Mouse (Mus musculus): ENCODE measurements at regions not wholly inside any gene's neighbourhood (a gene's known extent, or its start where the extent isn't known, plus 50 kb on each side); places are given as distances from the start of the nearest gene placed in this dataset.

DNA sequence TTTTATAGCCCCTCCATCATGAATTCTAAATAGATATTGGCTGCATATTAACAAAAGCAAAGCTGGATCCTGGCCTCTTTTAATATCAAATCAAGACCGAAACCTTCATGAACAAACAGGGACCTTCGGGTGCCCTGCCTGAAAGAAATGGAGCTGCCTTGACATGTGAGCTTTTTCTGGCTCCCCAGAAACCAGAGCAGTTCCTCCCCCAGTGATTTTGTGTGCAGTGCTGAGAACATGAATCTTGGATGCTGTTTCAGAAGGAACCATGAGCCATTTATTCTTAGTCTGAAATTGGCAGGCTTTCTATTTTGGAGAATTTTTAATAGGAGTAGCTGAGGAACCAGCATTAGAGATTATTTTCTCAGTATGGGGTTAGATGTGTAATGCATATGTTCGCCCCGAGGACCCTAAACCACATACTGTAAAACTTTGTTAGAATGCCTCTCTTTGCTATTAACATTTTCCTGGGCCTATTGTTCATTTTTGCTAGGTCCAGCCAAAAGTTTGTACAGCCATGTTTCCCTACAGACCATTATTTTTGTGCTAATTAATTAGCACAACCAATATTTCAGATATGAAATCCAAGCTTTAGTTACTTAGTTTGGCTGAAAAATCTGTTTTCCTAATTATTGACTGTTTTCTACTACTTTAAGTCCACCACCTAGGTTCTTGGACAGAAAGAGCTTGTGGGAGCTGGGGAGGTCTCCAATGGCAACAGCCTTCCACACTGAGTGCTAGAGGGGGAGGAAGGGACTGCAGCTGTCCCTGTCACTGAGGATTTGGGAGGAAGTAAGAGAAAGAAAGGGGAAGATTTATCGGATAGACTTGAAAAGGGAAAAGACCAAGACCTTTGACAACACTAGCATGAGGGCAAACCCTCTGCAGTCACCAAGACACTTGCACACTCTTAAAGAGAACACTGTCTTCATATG lies 613.0 kb downstream of the Nfib start:
- no peak for DNase-seq (ENCODE audit: low spot score)

DNA sequence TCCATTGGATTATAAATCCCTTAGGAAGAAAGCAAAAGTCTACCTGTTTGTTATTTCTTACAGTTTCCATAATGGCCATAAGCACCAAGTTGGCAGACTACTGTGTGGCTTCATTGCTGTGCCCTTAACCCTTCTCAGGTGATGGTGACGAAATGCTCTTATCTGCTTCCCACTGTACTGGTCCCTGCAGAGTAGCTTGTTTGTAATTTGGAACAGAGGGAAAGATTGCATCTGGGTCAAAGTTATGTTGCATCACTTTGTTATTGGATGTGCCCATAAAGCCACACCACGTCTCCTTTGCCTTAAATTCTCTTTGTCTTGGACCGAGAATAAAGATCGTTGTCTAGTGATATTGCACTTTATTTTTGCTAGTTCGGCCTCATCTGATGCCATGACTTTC lies 615.9 kb downstream of the Nfib start:
- DNase-seq (ENCODE audit: low spot score), result no peak

DNA sequence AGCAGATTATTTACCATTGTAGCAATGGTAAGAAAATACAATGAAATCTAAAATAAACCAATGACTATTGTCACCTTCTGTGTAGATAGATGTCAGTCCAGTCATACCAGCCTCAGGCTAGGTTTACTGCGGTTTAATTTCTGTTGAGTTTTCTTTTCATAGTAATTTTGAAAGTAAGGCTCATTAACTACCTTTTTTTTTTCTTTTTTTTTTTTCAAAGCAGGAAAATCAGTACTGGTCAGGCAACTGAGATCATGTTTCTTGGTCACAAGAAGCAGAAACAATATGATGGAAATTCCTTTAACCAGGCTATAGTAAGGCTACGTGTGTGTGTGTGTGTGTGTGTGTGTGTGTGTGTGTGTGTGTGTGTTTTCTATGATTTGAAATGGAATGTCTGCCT lies 622.0 kb downstream of the Nfib start:
- DNase-seq (ENCODE audit: low spot score), result no peak

DNA sequence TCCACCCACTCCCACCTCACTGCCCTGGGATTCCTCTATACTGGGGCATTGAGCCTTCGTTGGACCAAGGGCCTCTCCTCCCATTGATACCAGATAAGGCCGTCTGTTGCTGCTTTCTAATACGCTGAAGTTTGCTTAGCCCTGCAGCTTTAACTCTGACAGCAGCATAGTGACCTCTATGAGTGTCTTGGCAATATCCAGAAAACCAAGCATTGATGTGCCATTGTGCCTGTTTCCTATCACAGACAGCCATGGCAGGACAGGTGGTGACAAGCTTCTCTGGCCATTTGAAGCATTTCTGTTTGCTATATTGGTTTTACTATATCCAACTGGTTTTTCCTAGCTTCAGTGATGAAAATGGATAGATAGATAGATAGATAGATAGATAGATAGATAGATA lies 625.4 kb upstream of the Mpdz start:
- no peak for DNase-seq (ENCODE audit: low spot score)

DNA sequence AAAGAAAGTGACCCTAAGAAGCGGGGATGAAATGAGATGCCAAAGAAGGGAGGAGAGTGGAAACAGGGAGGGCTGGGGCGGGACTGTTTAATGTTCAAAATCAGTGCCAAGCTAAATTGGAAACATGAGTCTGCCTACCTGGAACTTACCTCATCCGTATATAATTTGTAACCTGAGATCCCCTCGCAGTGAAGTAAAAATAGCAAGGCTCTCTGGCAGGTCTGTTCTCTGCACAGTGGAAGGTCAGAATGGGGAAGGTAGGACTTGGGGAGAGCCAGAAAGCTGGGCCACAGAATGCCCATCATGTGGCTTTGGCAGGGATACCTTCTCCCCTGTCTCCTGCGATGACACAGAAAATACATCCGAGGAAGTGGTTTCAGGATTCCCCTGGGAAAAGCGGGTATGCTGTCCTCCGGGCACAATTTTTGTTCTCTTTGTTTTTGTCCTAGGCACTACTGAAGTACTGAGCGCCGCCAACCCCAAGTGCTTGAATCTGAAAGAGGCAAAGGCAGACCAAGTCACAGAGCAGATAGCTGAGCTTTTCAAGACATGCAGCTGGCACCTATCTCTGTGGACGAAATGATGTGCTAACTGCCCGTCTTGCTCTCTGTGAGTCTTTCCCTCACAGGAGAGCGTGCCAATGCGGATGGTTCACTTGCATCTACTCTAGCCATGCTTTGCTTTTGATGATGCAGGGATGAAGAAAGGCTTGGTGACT lies 623.2 kb upstream of the Mpdz start:
- DNase-seq (ENCODE audit: low spot score), result no peak

DNA sequence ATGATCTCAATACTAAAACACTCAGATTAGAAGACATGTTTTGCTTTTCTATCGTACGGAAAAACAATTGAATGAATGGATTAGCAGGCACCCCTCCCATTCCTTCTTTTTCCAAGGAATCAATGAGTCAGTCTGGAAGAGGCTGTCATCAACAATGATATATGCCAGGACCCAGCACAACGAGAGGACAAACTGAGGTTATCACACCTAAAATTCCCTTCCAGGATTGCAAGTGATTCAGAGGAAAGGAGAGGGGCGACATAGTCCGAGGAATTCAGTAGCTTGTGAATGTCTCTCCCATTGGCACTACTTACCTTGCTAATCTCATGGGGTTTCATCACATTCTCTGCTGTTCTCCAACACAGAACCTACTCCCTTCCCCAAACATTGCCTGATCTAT lies 620.1 kb upstream of the Mpdz start:
- DNase-seq (ENCODE audit: low spot score), result no peak

DNA sequence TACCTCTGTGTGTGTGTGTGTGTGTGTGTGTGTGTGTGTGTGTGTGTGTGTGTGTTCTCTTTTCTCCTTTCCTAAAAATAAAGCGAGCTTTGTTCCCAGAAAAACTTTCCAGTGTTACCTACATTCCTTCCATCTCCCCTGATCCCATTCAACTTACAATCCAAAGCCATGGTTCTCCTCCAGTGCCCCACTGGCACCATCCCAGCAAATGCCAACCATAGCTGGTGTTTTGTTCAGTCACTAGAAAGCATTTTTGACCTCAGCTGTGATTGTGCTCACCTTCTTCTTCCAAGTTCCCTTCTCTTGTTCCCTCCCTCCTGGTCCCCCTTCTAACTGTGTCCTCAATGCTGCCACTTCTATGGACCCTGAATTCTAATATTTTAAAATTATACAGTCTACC lies 614.1 kb upstream of the Mpdz start:
- no peak for DNase-seq (ENCODE audit: low spot score)

DNA sequence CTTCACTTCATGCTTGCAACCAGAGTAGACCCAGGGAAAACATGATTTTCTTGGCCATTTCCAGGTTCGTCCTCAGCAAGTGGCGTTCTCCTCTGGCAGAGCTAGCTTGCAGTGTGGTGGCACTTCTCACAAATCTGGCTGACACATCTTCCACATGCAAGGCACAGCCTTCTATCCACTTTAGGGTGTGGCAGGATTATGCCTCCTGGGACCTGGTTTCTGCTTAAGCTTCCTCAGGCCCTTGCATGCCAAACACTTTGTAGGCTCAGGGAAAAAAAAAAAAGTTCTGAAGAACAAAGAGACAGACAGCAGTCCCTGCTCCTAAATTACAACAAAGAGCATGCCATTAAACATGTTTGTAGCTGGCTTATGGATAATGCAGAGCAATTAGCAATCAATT lies 605.6 kb upstream of the Mpdz start:
- DNase-seq (ENCODE audit: low spot score), result no peak

DNA sequence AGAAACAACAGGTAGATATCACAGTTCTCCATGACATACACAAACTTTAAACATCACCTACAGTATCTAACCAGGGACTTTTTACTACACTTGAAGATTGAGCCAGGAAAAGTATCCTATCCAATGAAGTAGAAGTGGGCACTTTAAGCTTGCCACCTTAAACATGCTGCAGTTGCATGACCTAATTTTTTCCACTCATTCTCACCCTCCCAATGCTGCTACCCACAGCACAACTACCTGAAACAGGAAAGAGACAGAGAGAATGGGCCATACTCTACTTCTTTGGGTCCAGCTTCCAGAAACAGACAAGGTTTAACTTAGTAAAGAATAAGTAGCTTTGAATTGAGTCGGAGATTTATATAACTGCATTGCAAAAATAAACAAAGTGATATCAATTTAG lies 594.9 kb upstream of the Mpdz start:
- DNase-seq (ENCODE audit: low spot score), result no peak

DNA sequence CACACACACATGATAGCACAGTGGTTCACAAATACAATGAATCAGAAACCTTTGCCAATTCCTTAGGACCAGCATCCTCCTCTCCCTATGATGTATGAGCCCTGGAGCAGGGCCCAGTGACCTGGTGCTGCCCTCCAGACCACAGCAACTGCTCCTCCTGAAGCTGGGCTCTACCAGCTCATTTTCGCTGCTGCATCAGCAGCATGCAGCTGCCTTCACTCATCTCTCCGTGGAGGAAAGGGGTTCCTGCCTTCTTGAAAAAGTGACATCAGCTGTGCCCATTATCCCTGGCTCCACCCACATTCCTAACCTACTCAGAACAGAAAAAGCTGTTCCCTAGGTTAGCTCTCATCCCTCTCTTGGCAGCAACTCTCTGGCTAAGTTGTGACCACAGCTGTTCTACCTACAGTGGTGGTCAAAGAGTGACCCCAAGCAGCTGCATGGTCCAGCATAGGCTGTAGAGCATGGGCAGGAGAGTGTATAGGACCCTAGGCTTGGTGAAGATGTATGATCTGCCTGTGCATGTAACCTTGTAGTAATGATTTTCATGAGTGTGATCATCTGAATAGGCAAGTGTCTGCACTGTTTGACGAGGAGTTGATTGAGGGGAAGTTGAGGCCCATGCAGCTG lies 592.6 kb upstream of the Mpdz start:
- DNase-seq (ENCODE audit: low spot score), result no peak

DNA sequence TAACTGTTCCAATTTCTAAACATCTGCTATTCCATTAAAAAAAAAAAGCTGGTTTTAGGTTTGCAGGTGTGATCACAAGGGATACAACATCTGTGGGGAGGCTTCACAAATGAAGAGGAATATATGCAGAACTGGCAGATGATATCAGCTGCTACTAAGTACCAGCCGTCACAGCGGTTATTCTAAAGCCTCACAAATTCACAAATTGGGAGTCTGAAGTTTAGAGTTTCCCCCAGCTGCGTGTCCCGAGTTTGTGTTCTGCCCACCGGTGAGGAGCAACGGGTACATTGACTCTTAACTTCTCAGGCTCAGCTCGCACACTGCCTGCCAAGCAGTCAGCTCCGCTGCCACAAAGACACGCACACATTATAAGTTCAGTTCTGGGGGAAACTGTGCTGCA lies 586.6 kb upstream of the Mpdz start:
- DNase-seq (ENCODE audit: low spot score), result no peak

DNA sequence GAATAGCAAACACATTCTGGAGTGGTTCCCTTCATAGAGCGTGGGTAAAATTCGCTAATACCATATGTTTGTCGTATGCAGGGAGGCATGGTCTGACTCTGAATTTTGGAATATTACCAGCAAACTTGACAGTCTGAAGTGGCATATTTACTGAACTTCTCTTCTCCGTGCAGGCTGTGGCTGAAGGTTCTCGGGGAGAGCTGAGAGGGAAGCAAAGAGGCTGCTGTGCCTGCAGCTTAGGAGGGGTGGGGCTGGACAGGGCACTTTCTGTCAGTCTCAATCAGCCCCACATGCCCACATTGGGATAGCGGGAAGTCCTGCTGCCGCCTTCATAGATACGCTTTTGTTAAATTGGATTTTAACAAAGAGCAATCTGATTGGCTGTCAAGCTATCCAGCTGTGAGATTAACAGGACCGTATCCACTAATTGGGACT lies 584.8 kb upstream of the Mpdz start:
- no peak for DNase-seq (ENCODE audit: low spot score)

DNA sequence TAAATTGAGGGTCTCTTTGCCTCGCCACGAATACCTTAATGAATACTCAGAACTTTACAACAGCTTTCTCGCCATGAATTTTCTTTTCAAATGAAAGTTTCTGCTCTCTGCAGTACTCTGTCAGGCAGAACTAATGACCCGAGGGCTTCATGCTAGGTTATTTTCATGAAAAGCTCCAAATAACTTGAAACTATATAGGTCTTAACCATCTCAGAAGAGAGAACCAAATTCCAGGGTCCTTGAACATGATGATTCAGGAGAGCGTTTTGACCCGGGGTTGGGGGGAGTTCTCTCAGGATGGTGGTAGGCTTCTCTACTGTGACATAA lies 558.8 kb upstream of the Mpdz start:
- DNase-seq (ENCODE audit: low spot score), result no peak

DNA sequence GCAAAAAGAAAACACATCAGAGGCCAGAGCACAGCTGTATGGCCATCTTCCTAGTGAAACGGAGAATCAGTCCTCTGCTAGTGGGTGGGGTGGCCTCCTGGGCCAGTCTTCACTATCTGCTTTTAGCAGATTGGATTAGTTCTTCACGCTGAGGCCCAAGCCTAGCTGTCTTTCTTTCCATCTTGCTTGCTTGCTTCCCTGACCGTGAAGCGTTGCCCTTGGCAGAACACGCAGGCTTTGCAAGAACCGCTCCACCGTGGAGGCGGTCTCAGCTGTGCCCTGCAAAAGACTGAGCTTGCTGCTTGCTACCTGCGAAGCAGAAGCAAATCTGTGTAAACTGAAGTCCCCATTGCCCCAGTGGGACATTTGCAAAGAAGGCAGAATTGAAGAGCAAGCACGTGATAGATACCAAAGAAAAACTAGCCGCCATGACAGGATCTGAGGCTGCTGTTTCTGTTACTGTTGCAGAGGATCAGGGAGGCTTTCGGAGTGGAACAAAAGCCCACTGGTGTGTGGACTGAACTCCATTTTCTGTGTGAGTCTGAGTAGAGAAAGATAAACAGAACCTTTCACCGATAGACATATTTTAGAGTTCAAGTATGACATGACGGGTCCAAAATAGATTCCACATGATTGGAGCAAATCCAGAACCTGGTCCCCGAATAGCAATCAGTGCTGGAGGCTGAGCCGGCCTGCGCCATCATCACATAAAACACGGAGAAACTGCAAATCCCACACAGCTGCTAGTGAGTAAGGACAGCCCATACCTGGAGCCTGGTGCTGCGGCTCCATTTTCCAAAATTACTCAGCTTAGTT lies 558.2 kb upstream of the Mpdz start:
- DNase-seq (ENCODE audit: low spot score), result no peak

DNA sequence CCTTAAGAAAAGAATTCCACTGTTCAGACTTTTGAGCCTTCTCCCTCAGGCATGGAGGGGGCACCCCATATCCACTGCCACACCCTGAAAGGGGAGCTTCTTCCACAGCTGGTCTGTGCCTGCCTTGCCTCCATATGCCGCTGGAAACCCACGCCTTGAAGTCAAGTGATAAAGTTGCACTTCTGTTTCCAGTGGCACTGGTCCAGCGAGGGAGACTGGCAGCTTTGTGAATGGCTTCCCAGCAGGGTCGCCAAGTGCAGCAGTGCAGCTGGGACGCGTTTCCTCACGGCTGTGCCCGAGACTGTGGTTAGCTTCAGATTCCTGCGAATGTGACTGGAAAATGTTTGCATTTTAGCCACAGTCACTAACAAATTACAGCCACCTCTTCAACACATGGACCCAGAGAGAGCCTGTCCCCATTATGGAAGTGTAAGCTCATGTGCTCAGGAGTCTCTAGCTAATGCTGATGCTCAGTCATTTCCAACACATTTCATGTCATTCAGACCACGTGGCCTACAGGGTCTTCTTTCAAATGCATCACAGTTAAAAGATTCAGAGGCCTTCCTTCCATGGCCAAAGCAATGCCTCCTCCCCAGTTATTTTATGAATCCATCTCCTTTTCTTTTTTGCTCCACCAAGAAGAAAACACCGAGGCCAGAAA lies 557.2 kb upstream of the Mpdz start:
- no peak for DNase-seq (ENCODE audit: low spot score)

DNA sequence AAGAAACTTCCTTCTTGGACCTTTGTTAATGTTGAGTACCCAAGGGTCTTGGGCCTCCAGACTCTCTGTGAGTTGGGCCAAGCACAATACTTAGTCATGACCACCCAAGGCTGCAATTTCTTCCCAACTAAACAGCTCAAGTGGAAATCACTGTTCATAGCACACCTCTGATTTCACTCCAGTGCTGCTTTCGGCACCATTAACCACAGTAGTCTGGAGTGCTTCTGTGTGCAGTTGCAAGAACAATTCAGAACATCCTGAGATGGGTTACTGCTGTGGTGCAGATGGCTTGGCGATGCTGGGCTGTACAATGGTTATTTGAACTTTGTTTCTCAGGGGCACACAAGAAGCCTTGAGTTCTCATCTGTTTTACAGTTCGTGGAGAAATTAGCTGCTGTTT lies 556.5 kb upstream of the Mpdz start:
- no peak for DNase-seq (ENCODE audit: low spot score)

DNA sequence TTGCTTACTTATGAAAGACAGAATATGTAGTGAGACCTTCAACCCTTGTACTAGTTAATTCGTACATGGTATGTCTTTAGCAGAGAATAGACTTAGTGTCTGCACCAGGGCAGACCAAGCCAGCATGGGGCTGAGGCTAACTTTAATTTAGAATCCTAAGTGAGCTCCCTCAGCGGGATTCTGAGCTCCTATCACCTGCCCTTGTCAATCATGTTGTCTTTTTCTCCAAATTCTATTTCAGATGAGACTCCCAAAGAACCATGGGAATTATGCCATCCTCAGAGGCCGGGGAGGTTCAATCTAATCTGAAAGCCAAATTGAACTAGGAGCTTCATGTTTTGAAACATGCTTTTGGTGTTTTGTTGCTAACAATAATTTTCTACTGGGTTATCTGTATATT lies 553.8 kb upstream of the Mpdz start:
- no peak for DNase-seq (ENCODE audit: low spot score)

DNA sequence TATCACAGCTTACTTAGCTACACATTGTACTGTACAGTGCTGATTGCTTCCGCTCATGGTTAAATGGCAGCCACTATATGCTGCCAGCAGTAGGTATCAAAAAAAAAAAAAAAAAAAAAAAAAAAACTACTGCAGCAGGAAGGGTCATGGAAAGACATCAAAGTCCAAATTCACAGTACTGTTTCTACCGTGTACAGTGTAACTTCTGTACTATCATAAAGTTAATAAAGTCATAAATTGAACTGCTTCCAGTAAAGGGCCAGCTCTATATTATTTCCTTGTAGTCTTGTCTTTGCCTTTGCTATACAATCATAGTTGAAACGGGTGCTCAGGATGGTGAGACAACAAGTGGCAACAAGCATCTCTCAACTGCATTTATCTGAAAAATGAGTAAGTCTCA lies 552.6 kb upstream of the Mpdz start:
- no peak for DNase-seq (ENCODE audit: low spot score)

DNA sequence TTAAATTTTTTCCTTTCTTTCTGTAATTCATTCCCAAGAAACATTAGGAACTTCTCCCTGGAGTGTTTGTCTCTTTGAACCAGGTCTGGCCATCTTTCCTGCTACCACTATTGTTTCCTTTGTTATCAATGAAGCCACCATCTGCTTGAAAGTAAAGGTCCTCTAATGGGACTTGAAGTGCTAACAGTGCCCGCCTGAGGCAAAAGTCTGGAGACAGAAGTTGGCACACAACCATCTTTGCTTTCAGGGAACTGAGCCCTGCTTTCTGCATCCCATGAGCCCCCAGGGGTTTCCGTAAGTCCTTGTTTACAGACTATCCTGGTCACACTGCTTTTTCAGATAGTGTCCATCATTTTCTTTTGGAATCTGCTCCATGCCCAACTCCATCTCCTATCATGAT lies 546.2 kb upstream of the Mpdz start:
- DNase-seq (ENCODE audit: low spot score), result no peak

DNA sequence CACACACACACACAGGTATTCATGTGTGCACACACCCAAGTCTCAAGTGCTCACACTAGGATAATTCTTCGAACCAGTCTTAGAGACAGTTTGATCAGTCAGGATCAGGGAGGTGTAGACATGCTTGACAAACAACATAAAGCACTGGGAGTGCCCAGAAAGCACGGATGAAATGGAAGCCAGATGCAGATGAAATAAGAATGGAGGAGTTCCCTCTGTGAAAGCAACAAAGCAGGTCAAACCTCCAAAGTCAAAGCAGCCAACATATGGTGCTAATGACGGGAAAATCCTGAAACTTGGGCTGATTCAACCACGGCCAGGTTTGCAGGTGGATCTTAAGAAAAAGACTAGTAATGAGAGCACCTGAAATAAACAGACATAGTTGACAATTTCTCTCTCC lies 544.0 kb upstream of the Mpdz start:
- DNase-seq (ENCODE audit: low spot score), result no peak

DNA sequence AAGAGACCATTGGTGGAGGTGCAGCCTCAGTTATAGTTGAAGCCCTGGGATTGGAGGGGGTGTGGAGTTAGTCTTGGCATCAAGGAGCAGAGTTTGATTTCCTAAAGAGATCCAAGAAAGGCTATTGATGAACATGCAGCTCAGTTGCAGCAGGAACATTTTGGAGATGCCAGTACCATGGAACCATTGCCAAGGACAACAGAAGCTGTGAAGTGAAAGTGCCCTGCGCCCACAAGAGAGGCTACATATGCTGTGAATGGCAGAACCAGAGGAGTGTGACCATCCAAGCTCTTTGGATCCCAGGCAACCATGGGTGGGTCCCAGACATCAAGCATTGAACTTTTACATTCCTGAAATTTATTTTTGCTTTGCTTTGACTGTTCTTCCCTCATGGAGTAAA lies 539.2 kb upstream of the Mpdz start:
- DNase-seq (ENCODE audit: low spot score), result no peak

DNA sequence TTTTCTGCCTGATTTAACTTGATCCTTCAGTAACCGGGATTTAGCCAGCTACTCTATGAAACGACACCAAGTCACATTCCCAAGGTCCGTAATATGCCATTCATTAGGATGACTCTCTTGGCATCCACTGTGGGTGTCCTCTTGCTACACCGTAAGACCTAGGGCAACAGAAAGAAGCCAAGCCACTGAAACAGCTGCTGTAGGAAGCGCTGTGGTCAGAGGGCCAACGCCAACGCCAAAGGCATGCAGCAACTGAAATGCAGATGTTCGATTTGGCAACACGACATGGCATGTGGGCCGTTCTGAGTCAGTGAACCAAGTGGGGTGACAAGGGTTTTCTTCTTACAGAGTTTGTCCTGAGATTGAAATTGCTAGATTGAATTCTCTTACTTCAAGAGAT lies 527.9 kb upstream of the Mpdz start:
- DNase-seq (ENCODE audit: low spot score), result no peak
